Mouse (Mus musculus) lung, postnatal 0 days (tissue): ENCODE measurements around the gene Dennd2c. TPM values are rescaled to one million over a fixed set of nuclear protein-coding genes. Genes with fewer than 3 reads are reported as not detected.

Experiments
- ATAC-seq: fragments of 200-750 bp; cut with Nextera tagmentation; 2 replicates; pipeline ENCODE4 v1.8.0; 2017; ENCODE audit warnings: moderate library complexity
- DNase-seq: peaks from one replicate; pipeline ENCODE4 v3.0.0-alpha.2; 2016; ENCODE audit warnings: low spot score
- H3K27ac ChIP-seq: fragments of 300-500 bp; sonication (generic); 2 replicates; pipeline ENCODE4 v1.5.1; 2014; ENCODE audit warnings: antibody characterized with exemption, mild to moderate bottlenecking, low read length, mixed read lengths
- H3K27me3 ChIP-seq: fragments of 300-500 bp; sonication (generic); replicated peaks from 2 replicates; pipeline ENCODE4 v1.6.1; 2014; ENCODE audit warnings: low read length, mixed read lengths; ENCODE audit not compliant: insufficient read depth
- H3K36me3 ChIP-seq: fragments of 300-500 bp; sonication (generic); 2 replicates; pipeline ENCODE4 v1.6.1; 2014; ENCODE audit warnings: low read length, mixed read lengths; ENCODE audit not compliant: insufficient read depth
- H3K4me1 ChIP-seq: fragments of 300-500 bp; sonication (generic); 2 replicates; pipeline ENCODE4 v1.6.1; 2014; ENCODE audit warnings: antibody characterized with exemption, low read depth, low read length, mixed read lengths; ENCODE audit not compliant: insufficient read depth
- H3K4me2 ChIP-seq: fragments of 300-500 bp; sonication (generic); replicated peaks from 2 replicates; pipeline ENCODE4 v1.6.1; 2014; ENCODE audit warnings: low read depth, mild to moderate bottlenecking, low read length, moderate library complexity, mixed read lengths
- H3K4me3 ChIP-seq: fragments of 300-500 bp; sonication (generic); 2 replicates; pipeline ENCODE4 v1.5.1; 2014; ENCODE audit warnings: low read depth, low read length
- H3K9ac ChIP-seq: fragments of 300-500 bp; sonication (generic); replicated peaks from 2 replicates; pipeline ENCODE4 v1.6.1; 2014; ENCODE audit warnings: low read depth, mild to moderate bottlenecking
- H3K9me3 ChIP-seq: fragments of 300-500 bp; sonication (generic); 2 replicates; pipeline ENCODE4 v1.6.1; 2016; ENCODE audit warnings: low read length, mixed read lengths
- CTCF ChIP-seq: IDR thresholded peaks from 2 replicates; pipeline ENCODE4 v1.5.1; 2016; ENCODE audit warnings: antibody characterized with exemption, mild to moderate bottlenecking
- EP300 ChIP-seq: IDR thresholded peaks from 2 replicates; pipeline ENCODE4 v1.6.1; 2016; ENCODE audit warnings: antibody characterized with exemption, mild to moderate bottlenecking, control low read depth
- WGBS: fragments of 180-500 bp; shearing (Covaris S2); extraction: QIAGEN DNeasy Blood & Tissue Kit; methylation state at CpG from one replicate; pipeline ENCODE4 v1.1.7; 2014; 5-methylcytosine and 5-hydroxymethylcytosine counted together
- polyA plus RNA-seq: library from polyadenylated mRNA; unstranded; fragments of >200 nt; fragmentation: Nextera tagmentation; extraction: Ambion mirVana; gene quantifications from 2 replicates; pipeline ENCODE4 v1.2.1, GENCODE M21; 2015

The Dennd2c gene
- polyA plus RNA-seq, 1 experiment from 2014 or later, result 3.4 TPM

- Histone ChIP-seq H3K36me3 (no peaks in the 10 kb centered on the region), H3K4me3 (no peak overlapping the region), H3K27me3 (no peaks in the 10 kb centered on the region), H3K9me3 (no peaks in the 10 kb centered on the region), H3K4me2 (no peak overlapping the region), H3K27ac (no peak overlapping the region), H3K9ac (no peak overlapping the region), H3K4me1 (peaks cover 10% of the 10 kb centered on the region; the same call in 1 of the 2 replicates)
- TF ChIP-seq CTCF (no peak), EP300 (no peak)
- ATAC-seq (no peak), DNase-seq (no peak)
- 61% methylated on average over 5 of the region's 5 CpGs for whole genome bisulfite sequencing
These were observed 25.3 kb downstream of the Dennd2c start for GRCm38 (mm10) chr3:103127721-103128120.

- Histone ChIP-seq H3K4me2 (no peak overlapping the region), H3K4me3 (no peak overlapping the region), H3K27me3 (no peaks in the 10 kb centered on the region), H3K4me1 (peaks cover 10% of the 10 kb centered on the region; the same call in 1 of the 2 replicates), H3K36me3 (no peaks in the 10 kb centered on the region), H3K9ac (no peak overlapping the region), H3K27ac (no peak overlapping the region), H3K9me3 (no peaks in the 10 kb centered on the region)
- no peak for TF ChIP-seq EP300
- TF ChIP-seq CTCF, result no peak
- WGBS, result 36% methylated on average over 4 of the region's 4 CpGs
- ATAC-seq (no peak), DNase-seq (no peak)
These were observed 25.8 kb downstream of the Dennd2c start for GRCm38 (mm10) chr3:103128251-103128650.

GRCm38 (mm10) chr3:103129367-103130159 lies 27.2 kb downstream of the Dennd2c start:
- H3K9ac ChIP-seq, result no peak overlapping the region
- no peaks in the 10 kb centered on the region for H3K27me3 ChIP-seq
- DNase-seq (peak; percentile 23), ATAC-seq (peak; percentile 44)
- H3K4me3 ChIP-seq, result no peak overlapping the region
- TF ChIP-seq CTCF (no peak), EP300 (no peak)
- peaks cover 10% of the 10 kb centered on the region; the same call in 1 of the 2 replicates for H3K4me1 ChIP-seq
- 0 out of 2 replicates have a peak overlapping the region, but pooled peaks have one; percentile 19 for H3K4me2 ChIP-seq
- H3K9me3 ChIP-seq, result no peaks in the 10 kb centered on the region
- 48% methylated on average over 8 of the region's 8 CpGs for WGBS
- H3K27ac ChIP-seq, result 0 out of 2 replicates have a peak overlapping the region, but pooled peaks have one; percentile 43
- no peaks in the 10 kb centered on the region for H3K36me3 ChIP-seq

- no peak overlapping the region for H3K9ac ChIP-seq
These were observed 27.9 kb downstream of the Dennd2c start for GRCm38 (mm10) chr3:103130236-103130751.

GRCm38 (mm10) chr3:103133098-103133497 lies 30.7 kb downstream of the Dennd2c start:
- Histone ChIP-seq H3K9me3 (no peaks in the 10 kb centered on the region), H3K36me3 (peaks cover 4% of the 10 kb centered on the region; the same call in 1 of the 2 replicates), H3K9ac (no peak overlapping the region), H3K27me3 (no peaks in the 10 kb centered on the region), H3K4me1 (peaks cover 10% of the 10 kb centered on the region; the same call in 1 of the 2 replicates), H3K4me2 (no peak overlapping the region), H3K4me3 (no peak overlapping the region), H3K27ac (no peak overlapping the region)
- WGBS, result 93% methylated on average over 10 of the region's 10 CpGs
- ATAC-seq (no peak), DNase-seq (no peak)
- TF ChIP-seq CTCF (no peak), EP300 (no peak)

More at GRCm38 (mm10) chr3:103130236-103130751, 27.9 kb downstream of the Dennd2c start:
- Histone ChIP-seq H3K36me3 (no peaks in the 10 kb centered on the region), H3K4me2 (peak overlapping the region; percentile 19; the same call in 1 of the 2 replicates), H3K27me3 (no peaks in the 10 kb centered on the region), H3K4me3 (no peak overlapping the region), H3K4me1 (peaks cover 10% of the 10 kb centered on the region; the same call in 1 of the 2 replicates), H3K27ac (peak overlapping the region; percentile 43; the same call in 1 of the 2 replicates), H3K9me3 (no peaks in the 10 kb centered on the region)
- 19% methylated on average over 6 of the region's 6 CpGs for WGBS
- peak; percentile 86 for ATAC-seq
- DNase-seq, result peak; percentile 73
- TF ChIP-seq EP300 (peak; percentile 47; the same call in 1 of the 2 replicates), CTCF (no peak)

- DNase-seq (no peak), ATAC-seq (no peak)
- WGBS, result 76% methylated on average over 4 of the region's 4 CpGs
- TF ChIP-seq CTCF, result no peak
- no peak for TF ChIP-seq EP300
- H3K27me3 ChIP-seq, result no peaks in the 10 kb centered on the region
- H3K9me3 ChIP-seq, result no peaks in the 10 kb centered on the region
- H3K4me3 ChIP-seq, result no peak overlapping the region
- H3K4me2 ChIP-seq, result no peak overlapping the region
- no peak overlapping the region for H3K9ac ChIP-seq
- H3K36me3 ChIP-seq, result peaks cover 4% of the 10 kb centered on the region; the same call in 1 of the 2 replicates
- H3K27ac ChIP-seq, result no peak overlapping the region
- H3K4me1 ChIP-seq, result no peaks in the 10 kb centered on the region
These were observed 34.1 kb downstream of the Dennd2c start for GRCm38 (mm10) chr3:103136414-103137077.
